Mouse (Mus musculus): Measurements from ENCODE around the gene Slc25a12. TPM values are rescaled to one million over a fixed set of nuclear protein-coding genes. Genes with fewer than 3 reads are reported as not detected.
"Not testable (repeated sequence)": the region's sequence is repeated elsewhere in the genome, so short reads cannot be mapped to it uniquely, and the experiment has no call there.

Slc25a12 gene
- 4.6 and 5.6 TPM in 2 replicates for polyA plus RNA-seq (2012; ENCODE audit: insufficient read depth, insufficient read length, missing spikeins)

DNA sequence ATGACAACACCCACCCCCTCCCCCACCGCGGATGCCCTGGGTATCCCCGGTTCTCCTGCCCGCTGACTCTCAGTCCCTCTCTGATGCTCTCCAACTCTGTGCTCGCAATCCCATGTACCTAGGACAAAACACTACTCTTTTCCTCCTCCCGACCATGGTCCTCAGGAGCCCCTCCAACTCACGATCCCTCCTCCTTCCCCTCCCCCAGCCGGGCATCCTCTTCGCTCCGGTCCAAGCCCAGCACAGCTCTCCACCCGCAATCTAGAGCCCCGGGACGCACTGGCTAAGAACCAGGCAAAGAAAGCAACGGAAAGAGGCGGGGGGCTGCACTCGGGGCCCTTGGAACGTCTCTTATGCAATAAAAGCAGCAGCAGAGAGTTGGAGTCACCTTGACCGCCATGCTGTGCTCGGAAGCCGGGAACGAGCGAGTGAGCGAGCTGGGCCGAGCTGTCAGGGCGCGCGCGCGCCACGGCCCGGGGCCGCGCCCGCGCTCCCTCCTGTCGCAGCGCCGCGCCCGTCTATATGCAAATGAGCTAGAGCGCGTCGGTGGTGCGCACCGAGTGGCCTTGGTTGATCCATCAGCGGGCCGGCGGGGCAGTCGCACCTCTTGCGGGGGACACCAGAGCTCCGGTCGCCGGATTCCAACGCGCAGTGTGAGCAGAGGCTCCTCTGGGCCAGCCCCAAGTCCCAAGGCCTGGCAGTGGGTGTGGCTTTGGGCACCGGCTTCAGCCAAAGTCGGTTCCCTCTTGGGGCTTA, at the start of gene Slc25a12:
Gene Slc25a12, minus strand, starts transcription at position 625 of the 756 bp plus-strand sequence.
- Histone ChIP-seq H3K27ac (replicated peaks; ENCODE audit: low read depth, low read length) (peak within 1 kb of the TSS; percentile 50), H3K4me1 (ENCODE audit: control insufficient read depth, insufficient read depth, insufficient read length, low read length) (no peaks in the 10 kb centered on the region), H3K4me3 (ENCODE audit: insufficient read depth, low read depth, low read length) (peak within 1 kb of the TSS; percentile 72)

DNA sequence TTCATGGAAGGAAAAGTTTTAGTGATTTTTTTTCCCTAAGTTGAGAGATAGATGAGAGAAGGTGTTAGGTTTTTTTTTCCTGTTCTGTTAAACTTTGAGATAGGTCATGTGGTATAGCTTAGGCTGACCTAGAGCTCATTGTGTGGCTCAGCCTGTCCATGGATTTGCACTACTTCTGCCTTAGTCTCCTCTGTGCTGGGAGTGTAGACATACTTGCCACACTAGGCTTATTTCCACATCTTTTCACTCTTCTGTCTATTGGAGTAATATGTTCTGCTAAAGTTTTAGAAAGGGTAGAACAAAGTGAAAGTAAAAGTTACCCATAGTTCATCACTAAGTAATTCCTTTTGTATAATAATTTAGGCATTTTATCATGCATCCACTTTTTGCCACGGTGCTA, 38.1 kb upstream of the Slc25a12 start:
- H3K4me3 ChIP-seq (ENCODE audit: insufficient read depth, low read depth, low read length): no peak overlapping the region
- no peak overlapping the region for H3K27ac ChIP-seq (replicated peaks; ENCODE audit: low read depth, low read length)
- no peaks in the 10 kb centered on the region for H3K4me1 ChIP-seq (ENCODE audit: control insufficient read depth, insufficient read depth, insufficient read length, low read length)

DNA sequence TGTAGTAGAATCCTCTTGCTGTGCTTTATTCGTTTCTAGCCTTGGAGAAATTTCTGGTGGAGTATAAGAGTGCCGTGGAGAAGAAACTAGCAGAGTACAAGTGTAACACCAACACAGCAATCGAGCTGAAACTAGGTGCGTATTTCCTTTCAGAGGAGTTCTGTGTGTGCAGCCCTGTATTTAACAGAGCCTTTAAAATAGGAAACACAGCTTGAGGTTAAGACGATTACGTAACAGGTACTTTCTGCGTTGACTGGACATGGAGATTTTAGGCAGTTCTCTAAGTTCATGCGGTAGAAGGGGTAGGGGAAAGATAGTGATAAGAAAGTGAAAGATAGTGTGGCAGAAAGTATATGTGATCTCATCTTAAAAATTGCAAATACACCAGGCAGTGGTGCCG, 22.3 kb upstream of the Slc25a12 start:
- Histone ChIP-seq H3K4me3 (ENCODE audit: insufficient read depth, low read depth, low read length) (peak overlapping the region; percentile 79), H3K27ac (replicated peaks; ENCODE audit: low read depth, low read length) (no peak overlapping the region)

DNA sequence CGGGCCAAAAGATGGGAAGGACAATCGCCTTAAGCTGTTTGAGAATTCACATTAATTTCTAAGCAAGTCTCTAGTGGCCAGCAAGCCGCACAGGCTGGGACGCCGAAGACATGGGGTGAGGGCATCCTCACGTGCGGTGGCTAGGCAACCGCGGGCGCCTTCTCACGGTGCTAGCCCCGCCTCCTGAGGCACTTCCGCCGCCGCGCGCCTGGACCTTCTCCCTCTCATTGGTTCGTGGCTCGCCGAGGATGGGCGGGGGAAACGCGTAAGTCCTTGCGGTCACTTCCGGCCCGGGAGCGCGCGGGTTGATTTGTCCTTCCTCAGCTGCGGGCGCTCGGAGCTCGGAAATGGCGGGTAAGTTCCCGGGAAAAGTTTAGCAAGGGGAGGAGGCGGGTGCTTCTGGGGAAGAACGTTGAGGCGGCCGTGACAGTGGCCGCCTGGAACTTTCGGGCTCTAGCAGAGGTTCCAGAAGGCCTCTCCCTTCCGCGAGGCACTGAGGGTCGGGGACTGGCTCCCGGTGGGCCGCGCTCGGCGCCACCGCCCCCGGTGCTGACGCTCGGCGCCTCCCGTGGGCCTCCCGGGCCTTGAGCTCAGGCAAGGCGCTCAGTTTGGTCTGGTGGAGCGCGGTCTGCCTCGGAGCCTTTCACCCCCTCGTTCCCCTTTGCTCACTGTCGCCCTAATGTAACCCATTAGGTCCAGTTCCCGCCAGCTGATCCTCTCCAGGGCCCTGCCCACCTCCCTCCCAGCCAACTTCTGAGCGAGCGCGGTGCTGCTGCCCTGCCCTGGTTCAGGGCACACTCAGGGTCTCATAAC, 21.6 kb upstream of the Slc25a12 start, which contains the start of gene Hat1:
Gene Hat1, plus strand, starts transcription at position 8 of the 813 bp plus-strand sequence.
- Histone ChIP-seq H3K4me3 (ENCODE audit: insufficient read depth, low read depth, low read length) (peak within 1 kb of the TSS; percentile 79), H3K27ac (replicated peaks; ENCODE audit: low read depth, low read length) (no peak within 1 kb of the TSS), H3K4me1 (ENCODE audit: control insufficient read depth, insufficient read depth, insufficient read length, low read length) (peaks cover 2% of the 10 kb centered on the region; the same call in 1 of the 2 replicates)

More for the DNA sequence above, 22.3 kb upstream of the Slc25a12 start:
- H3K4me1 ChIP-seq (ENCODE audit: control insufficient read depth, insufficient read depth, insufficient read length, low read length): peaks cover 2% of the 10 kb centered on the region; the same call in 1 of the 2 replicates

DNA sequence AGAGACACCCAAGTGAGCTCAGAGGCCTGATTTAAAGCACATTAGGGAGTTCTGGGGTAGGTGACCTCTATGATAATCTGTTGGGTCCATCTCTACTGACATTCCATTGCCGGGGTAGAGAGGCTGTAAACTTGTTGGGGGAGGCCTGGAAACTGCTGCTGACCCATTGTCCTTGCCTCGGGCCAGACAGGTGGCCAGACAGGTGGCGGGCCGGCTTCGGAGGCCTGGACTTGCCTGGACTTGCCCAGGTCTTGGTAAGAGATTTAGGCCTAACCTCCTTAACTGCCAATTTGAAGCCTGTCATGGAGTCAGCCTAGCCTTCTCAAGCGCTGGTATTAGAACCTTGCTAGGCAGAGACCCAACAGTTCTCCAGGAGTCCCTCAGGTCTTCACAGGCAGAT, 20.2 kb upstream of the Slc25a12 start:
- Histone ChIP-seq H3K27ac (replicated peaks; ENCODE audit: low read depth, low read length) (no peak overlapping the region), H3K4me1 (ENCODE audit: control insufficient read depth, insufficient read depth, insufficient read length, low read length) (peaks cover 2% of the 10 kb centered on the region; the same call in 1 of the 2 replicates), H3K4me3 (ENCODE audit: insufficient read depth, low read depth, low read length) (no peak overlapping the region)

DNA sequence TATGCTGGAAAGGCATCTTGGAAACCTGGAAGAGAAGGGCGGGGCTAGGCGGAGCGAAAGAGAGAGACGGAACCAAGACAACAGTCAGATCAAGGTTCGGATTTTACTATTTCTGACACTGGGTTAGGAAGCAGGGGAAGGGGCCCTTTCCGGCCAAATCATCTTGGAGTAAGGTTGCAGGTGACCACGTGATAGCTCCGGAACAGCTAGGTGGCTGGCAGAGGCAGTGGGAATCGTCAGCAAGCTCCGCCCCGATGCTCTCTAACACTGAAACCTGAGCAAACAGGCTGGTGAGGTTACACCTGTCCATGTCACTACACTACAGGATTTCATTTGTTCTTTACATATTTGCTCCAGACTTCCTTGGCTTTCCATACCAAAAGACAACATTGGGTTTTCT, 16.3 kb upstream of the Slc25a12 start:
- Histone ChIP-seq H3K4me1 (ENCODE audit: control insufficient read depth, insufficient read depth, insufficient read length, low read length) (no peaks in the 10 kb centered on the region), H3K4me3 (ENCODE audit: insufficient read depth, low read depth, low read length) (no peak overlapping the region), H3K27ac (replicated peaks; ENCODE audit: low read depth, low read length) (no peak overlapping the region)

DNA sequence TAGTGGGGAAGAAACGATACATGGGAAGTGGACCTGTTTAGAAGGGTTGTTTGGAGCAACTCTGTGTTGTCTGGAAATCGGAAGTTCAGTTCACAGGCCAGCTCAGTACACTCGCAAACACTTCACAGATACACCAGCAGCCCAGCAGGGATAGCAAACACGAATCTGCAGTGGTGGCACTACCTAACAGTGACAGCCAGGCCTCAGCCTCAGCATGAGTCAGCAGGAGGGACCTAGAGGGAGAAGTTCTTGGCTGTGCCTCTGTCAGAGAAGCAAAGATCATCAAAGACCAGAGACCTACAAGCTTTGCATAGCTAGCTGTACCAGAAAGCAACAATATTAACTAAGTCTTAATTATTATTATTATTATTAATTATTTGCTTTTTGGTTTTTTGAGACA, 14.4 kb upstream of the Slc25a12 start:
- no peak overlapping the region for H3K27ac ChIP-seq (replicated peaks; ENCODE audit: low read depth, low read length)
- H3K4me1 ChIP-seq (ENCODE audit: control insufficient read depth, insufficient read depth, insufficient read length, low read length): no peaks in the 10 kb centered on the region
- no peak overlapping the region for H3K4me3 ChIP-seq (ENCODE audit: insufficient read depth, low read depth, low read length)

DNA sequence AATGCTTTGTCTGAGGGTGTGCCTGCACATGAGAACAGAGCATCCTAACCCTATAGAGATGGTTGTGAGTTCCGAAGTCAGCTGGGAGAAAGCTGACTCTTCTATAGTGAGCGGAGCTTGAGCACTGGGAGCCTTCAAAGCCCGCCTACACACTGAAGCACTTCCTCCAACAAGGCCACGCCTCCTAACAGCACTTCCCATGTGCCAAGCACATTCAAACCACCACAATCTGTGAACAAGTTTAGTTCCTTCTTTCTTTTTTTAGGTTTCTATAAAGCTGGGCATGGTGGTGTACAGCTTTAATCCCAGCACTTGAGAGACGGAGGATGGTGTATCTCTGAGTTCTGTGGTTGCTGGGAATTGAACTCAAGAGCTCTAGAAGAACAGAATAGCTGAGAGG, 9.9 kb upstream of the Slc25a12 start:
- H3K4me3 ChIP-seq (ENCODE audit: insufficient read depth, low read depth, low read length): no peak overlapping the region
- no peak overlapping the region for H3K27ac ChIP-seq (replicated peaks; ENCODE audit: low read depth, low read length)
- H3K4me1 ChIP-seq (ENCODE audit: control insufficient read depth, insufficient read depth, insufficient read length, low read length): no peaks in the 10 kb centered on the region

DNA sequence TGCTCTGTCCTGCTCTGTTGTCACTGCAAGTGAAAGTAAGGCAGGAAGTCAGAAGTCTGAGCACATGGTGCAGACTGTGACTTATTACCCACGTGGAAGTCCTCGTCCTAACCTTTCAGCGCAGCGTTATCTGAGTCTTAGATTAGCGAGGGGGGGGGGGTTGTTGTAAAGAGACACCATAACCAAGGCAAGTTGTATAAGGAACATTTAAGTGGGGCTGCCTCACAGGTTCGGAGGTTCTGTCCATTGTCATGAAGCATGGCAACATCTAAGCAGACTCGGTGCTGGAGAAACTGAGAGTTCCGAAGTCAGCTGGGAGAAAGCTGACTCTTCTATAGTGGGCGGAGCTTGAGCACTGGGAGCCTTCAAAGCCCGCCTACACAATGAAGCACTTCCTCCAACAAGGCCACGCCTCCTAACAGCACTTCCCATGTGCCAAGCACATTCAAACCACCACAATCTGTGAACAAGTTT, 8.9 kb upstream of the Slc25a12 start:
- H3K4me3 ChIP-seq (ENCODE audit: insufficient read depth, low read depth, low read length): peak overlapping the region; percentile 24; the same call in 1 of the 2 replicates
- no peaks in the 10 kb centered on the region for H3K4me1 ChIP-seq (ENCODE audit: control insufficient read depth, insufficient read depth, insufficient read length, low read length)
- no peak overlapping the region for H3K27ac ChIP-seq (replicated peaks; ENCODE audit: low read depth, low read length)

DNA sequence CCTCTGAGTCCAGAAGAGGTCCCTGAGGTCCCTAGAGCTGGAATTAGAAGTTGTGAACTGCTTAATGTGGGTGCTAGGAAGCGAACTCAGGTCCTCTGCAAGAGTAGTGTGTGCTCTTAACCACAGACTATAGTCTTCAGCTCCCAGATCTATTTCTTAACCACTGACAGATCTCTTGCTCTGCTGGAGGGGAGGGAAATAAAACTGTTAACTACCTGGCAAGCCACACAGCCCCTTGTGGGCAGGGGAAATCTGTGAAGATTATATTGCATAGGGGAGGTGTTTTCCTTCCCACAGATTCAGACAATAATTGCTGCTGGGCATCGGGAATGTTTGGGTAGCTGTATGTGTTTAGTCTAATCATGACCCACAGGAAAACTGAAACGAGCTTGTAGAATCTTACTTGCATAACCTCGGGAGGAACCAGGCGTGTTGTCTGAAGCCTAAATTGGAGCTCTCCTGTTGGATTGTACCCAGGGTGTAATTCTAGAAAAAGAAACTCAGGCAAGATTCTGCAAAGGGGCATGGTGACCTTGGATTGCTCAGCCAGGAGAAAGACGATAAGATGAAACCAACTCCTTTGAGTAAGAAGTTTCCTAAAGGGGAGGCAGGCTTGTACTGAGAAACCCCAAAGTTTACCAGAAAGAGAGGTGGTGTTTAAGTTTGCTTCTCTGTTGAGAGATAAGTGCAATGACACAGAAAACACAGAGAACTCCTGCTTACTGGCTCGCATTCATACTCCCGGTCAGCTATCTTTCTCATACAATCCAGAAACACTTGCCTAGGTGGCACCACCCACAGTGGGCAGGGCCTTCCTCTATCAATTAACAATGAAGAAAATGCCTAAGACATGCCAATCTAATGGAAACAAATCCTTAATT, 7.0 kb upstream of the Slc25a12 start:
- Histone ChIP-seq H3K4me3 (ENCODE audit: insufficient read depth, low read depth, low read length) (no peak overlapping the region), H3K4me1 (ENCODE audit: control insufficient read depth, insufficient read depth, insufficient read length, low read length) (no peaks in the 10 kb centered on the region), H3K27ac (replicated peaks; ENCODE audit: low read depth, low read length) (no peak overlapping the region)

DNA sequence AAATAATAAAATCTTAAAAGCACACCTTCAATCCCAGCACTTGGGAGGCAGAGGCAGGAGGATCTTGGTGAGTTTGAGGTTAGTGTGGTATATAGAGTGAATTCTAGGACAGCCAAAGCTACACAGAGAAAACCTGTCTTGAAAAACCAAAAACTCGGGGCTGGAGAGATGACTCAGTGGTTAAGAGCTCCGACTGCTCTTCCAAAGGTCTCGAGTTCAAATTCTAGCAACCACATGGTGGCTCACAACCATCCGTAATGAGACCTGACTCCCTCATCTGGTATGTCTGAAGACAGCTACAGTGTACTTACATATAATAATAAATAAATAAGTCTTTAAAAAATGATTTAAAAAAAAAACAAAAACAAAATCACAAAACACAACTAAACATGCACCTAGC, 4.7 kb upstream of the Slc25a12 start:
- not testable (repeated sequence) for H3K27ac ChIP-seq (replicated peaks; ENCODE audit: low read depth, low read length); H3K4me3 ChIP-seq (ENCODE audit: insufficient read depth, low read depth, low read length); H3K4me1 ChIP-seq (ENCODE audit: control insufficient read depth, insufficient read depth, insufficient read length, low read length)

DNA sequence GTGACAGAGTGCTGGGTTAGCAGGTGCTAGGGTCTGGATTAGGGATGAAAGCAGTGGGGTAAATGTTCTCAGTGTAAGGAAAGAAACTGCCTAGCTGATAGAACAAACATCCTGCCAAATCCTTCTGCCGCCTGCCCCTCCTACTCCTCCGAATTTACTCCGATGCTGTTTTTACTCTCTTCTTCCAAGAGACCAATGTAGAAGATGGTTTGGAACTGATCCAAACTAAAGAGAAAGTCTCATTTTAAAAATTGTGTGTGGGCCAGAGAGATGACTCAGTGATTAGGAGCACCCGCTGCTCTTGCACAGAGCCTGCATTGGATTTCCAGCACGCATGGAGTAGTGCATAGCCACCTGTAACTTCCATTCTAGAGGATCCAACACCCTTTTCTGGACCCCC, 4.2 kb upstream of the Slc25a12 start:
- Histone ChIP-seq H3K27ac (replicated peaks; ENCODE audit: low read depth, low read length) (no peak overlapping the region), H3K4me3 (ENCODE audit: insufficient read depth, low read depth, low read length) (no peak overlapping the region), H3K4me1 (ENCODE audit: control insufficient read depth, insufficient read depth, insufficient read length, low read length) (no peaks in the 10 kb centered on the region)

DNA sequence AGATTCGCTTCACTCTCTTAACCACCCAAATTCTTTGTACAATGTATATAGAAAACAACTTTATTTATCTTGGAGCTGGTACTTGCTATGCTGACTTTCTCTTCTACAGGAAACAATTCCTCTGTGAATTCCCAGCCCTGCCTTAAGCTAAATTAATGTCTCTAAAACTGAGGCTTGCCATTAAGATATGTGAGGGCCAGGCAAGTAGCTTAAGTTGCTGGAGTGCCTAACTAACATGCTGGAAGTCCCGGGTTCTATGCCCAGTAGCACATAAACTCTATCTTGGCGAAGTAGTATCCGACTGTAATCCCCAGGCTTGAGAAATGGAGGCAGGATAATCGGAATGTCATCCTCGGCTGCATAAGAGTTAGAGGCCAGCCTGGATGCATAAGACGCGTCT, 537 bp upstream of the Slc25a12 start:
- Histone ChIP-seq H3K4me3 (ENCODE audit: insufficient read depth, low read depth, low read length) (no peak overlapping the region), H3K27ac (replicated peaks; ENCODE audit: low read depth, low read length) (no peak overlapping the region)

DNA sequence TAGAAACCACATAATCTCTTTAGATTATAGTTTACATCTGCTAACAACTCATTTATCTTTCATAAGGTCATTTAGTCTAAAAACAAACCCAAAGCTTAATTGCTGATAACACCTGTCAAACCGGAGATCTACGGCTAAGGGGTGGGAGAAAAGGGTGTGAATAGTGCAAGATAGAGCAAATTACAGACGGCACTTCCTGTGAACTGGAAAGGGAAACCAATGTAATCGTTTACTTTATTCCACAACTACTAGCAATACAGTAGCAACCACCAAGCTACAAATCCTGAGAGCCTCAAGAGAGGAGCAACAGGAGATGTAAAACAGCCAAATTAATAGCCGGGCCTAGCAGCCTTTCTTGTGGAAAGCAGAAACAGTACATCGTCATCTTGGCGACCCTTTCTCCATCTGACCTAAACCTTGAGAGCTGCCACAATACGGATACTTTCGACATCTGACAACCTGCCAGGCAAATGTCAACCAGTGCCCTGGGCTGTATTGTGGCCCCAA, 878 bp downstream of the Slc25a12 start:
- Histone ChIP-seq H3K27ac (replicated peaks; ENCODE audit: low read depth, low read length) (no peak overlapping the region), H3K4me3 (ENCODE audit: insufficient read depth, low read depth, low read length) (peak overlapping the region; percentile 72), H3K4me1 (ENCODE audit: control insufficient read depth, insufficient read depth, insufficient read length, low read length) (no peaks in the 10 kb centered on the region)

More for the DNA sequence above, 537 bp upstream of the Slc25a12 start:
- H3K4me1 ChIP-seq (ENCODE audit: control insufficient read depth, insufficient read depth, insufficient read length, low read length): no peaks in the 10 kb centered on the region
